ENCODE assay signal across 8 mouse cellular contexts in genomic region chr12:86885336-86885735, GRCm38 (mm10). TPM values are rescaled to one million over a fixed set of nuclear protein-coding genes. Genes with fewer than 3 reads are reported as not detected.
DNase-seq lines count a peak whose midpoint lies in the region; ATAC-seq and TF ChIP-seq lines count a peak whose summit lies in the region.

No protein-coding gene starts in this region.

- TF ChIP-seq POLR2A in heart, adult 2 months (IDR thresholded peaks at IDR 0.05; ENCODE audit: insufficient read depth, low read depth, low read length), result no peak
- TF ChIP-seq POLR2A in ES-Bruce4 (IDR thresholded peaks at IDR 0.05; ENCODE audit: insufficient read depth, low read length), result no peak

- 16% methylated on average over 6 of the region's 6 CpGs for WGBS in heart, adult 2 months
- 10% methylated on average over 6 of the region's 6 CpGs for WGBS in heart, embryonic 16.5 days
- WGBS in liver, embryonic 15.5 days (ENCODE audit: insufficient replicate concordance), result 25% methylated on average over 6 of the region's 6 CpGs

- H3K27ac ChIP-seq in heart, adult 2 months, result peak overlapping the region; percentile 100
- H3K27ac ChIP-seq in ES-Bruce4 (ENCODE audit: insufficient read depth, low read length), result peak overlapping the region; percentile 86
- peak overlapping the region; percentile 89 for H3K27ac ChIP-seq in heart, embryonic 16.5 days (ENCODE audit: low read length)
- H3K27ac ChIP-seq in liver, embryonic 15.5 days (replicated peaks), result peak overlapping the region; percentile 57

- peaks cover 9% of the 10 kb centered on the region; the same call in 1 of the 2 replicates for H3K36me3 ChIP-seq in heart, adult 2 months (ENCODE audit: control insufficient read depth, insufficient read depth, low read length)
- H3K36me3 ChIP-seq in ES-Bruce4 (ENCODE audit: control insufficient read depth, insufficient read depth, low read length, poor library complexity, severe bottlenecking), result peaks cover 17% of the 10 kb centered on the region
- no peaks in the 10 kb centered on the region for H3K36me3 ChIP-seq in heart, embryonic 16.5 days (ENCODE audit: control insufficient read depth, insufficient read depth)
- no peaks in the 10 kb centered on the region for H3K36me3 ChIP-seq in liver, embryonic 15.5 days (replicated peaks)

- H3K9ac ChIP-seq in heart, adult 2 months (ENCODE audit: low read depth, low read length), result peak overlapping the region; percentile 48
- peak overlapping the region; percentile 66 for H3K9ac ChIP-seq in ES-Bruce4 (ENCODE audit: low read depth, poor library complexity, severe bottlenecking)
- peak overlapping the region; percentile 72 for H3K9ac ChIP-seq in heart, embryonic 16.5 days (ENCODE audit: low read length)
- no peak overlapping the region for H3K9ac ChIP-seq in liver, embryonic 15.5 days

- no peak for DNase-seq in heart, adult 2 months
- no peak for DNase-seq in heart, postnatal 36 days
- DNase-seq in right cerebral cortex, adult 18-20 months, result no peak
- no peak for DNase-seq in left cerebral cortex, adult 11 months (ENCODE audit: low spot score)
- DNase-seq in left cerebral cortex, postnatal 14 days (ENCODE audit: low spot score in 2 of 2), result no peak

- intact Hi-C loops in heart, adult 2 months (cut with DNase I), result loop anchor here (2.0 to 5.0 kb wide), 2 partner anchors 53 to 88 kb away; no protein-coding TSS in a partner anchor
- intact Hi-C loops in heart, postnatal 36 days (cut with DNase I), result no loop called here
- intact Hi-C loops in left cerebral cortex, postnatal 14 days (cut with DNase I), result no loop called here

- no peak for TF ChIP-seq EP300 in heart, adult 2 months (IDR thresholded peaks at IDR 0.05; ENCODE audit: insufficient read depth, low read depth, low read length)
- TF ChIP-seq EP300 in ES-Bruce4 (IDR thresholded peaks at IDR 0.05; ENCODE audit: insufficient read depth, low read depth, low read length), result no peak

- H3K79me2 ChIP-seq in heart, adult 2 months (replicated peaks; ENCODE audit: control insufficient read depth, insufficient read depth, low read length), result peaks cover 8% of the 10 kb centered on the region

- H3K4me1 ChIP-seq in heart, adult 2 months (ENCODE audit: control insufficient read depth, insufficient read depth, low read length), result peaks cover 13% of the 10 kb centered on the region
- peaks cover 3% of the 10 kb centered on the region for H3K4me1 ChIP-seq in ES-Bruce4 (ENCODE audit: control insufficient read depth, insufficient read depth, low read length)
- peaks cover 44% of the 10 kb centered on the region for H3K4me1 ChIP-seq in heart, embryonic 16.5 days (ENCODE audit: control insufficient read depth, insufficient read depth, low read length)
- peaks cover 65% of the 10 kb centered on the region for H3K4me1 ChIP-seq in liver, embryonic 15.5 days (replicated peaks)

- ATAC-seq in heart, embryonic 16.5 days (replicated peaks; ENCODE audit: extremely low read depth, insufficient read depth, low FRiP score), result no peak
- no peak for ATAC-seq in liver, embryonic 15.5 days (ENCODE audit: insufficient read depth)

- TF ChIP-seq CTCF in heart, adult 2 months (IDR thresholded peaks at IDR 0.05), result no peak
- TF ChIP-seq CTCF in ES-Bruce4 (IDR thresholded peaks at IDR 0.05; ENCODE audit: low read depth, low read length), result no peak

- peak overlapping the region; percentile 29 for H3K4me3 ChIP-seq in heart, adult 2 months
- peak overlapping the region; percentile 44 for H3K4me3 ChIP-seq in ES-Bruce4 (ENCODE audit: low read depth, low read length)
- peak overlapping the region; percentile 81 for H3K4me3 ChIP-seq in heart, embryonic 16.5 days (ENCODE audit: low read length)
- peak overlapping the region; percentile 60 for H3K4me3 ChIP-seq in liver, embryonic 15.5 days (replicated peaks)

- H3K27me3 ChIP-seq in heart, adult 2 months (ENCODE audit: control insufficient read depth, insufficient read depth, low read length), result no peaks in the 10 kb centered on the region
- no peaks in the 10 kb centered on the region for H3K27me3 ChIP-seq in ES-Bruce4 (ENCODE audit: control insufficient read depth, insufficient read depth, low read length, poor library complexity, severe bottlenecking)
- H3K27me3 ChIP-seq in heart, embryonic 16.5 days (ENCODE audit: control insufficient read depth, insufficient read depth, low read length), result no peaks in the 10 kb centered on the region
- H3K27me3 ChIP-seq in liver, embryonic 15.5 days, result peaks cover 96% of the 10 kb centered on the region

- H3K4me2 ChIP-seq in heart, embryonic 16.5 days (ENCODE audit: low read depth, low read length), result peak overlapping the region; percentile 69
- H3K4me2 ChIP-seq in liver, embryonic 15.5 days, result peak overlapping the region; percentile 70

- no peaks in the 10 kb centered on the region for H3K9me3 ChIP-seq in ES-Bruce4 (replicated peaks; ENCODE audit: control insufficient read depth, insufficient read depth, low read length, poor library complexity, severe bottlenecking)
- no peaks in the 10 kb centered on the region for H3K9me3 ChIP-seq in heart, embryonic 16.5 days (replicated peaks; ENCODE audit: control insufficient read depth, low read length)
- no peaks in the 10 kb centered on the region for H3K9me3 ChIP-seq in liver, embryonic 15.5 days (replicated peaks)

RNA-seq across cellular contexts. Expression of gene Irf2bpl, which starts 0.7 kb away (rescaled TPM):
- 10 to 100 TPM; 32.6 to 36.9 TPM for total RNA-seq in heart, adult 2 months (2021)
- polyA plus RNA-seq in heart, adult 2 months (2012; rRNA removed), result 15.6 and 20.1 TPM in 2 replicates
- 10 to 100 TPM; 36.1 to 37.0 TPM for total RNA-seq in heart, postnatal 36 days (2021)
- polyA plus RNA-seq in ES-Bruce4 (2011; ENCODE audit: insufficient read depth, insufficient read length, low read depth, missing spikeins), result 37.9 and 40.3 TPM in 2 replicates
- 25.4 and 32.4 TPM in 2 replicates for polyA plus RNA-seq in heart, embryonic 16.5 days (2015; fragmentation: Nextera tagmentation; extraction: Ambion mirVana)
- 2.8 and 3.1 TPM in 2 replicates for polyA plus RNA-seq in liver, embryonic 15.5 days (2015; fragmentation: Nextera tagmentation; extraction: Ambion mirVana)
- 10 to 100 TPM; 74.0 to 78.2 TPM for total RNA-seq in left cerebral cortex, postnatal 14 days (2021)

Comparison
In these comparisons a context has a peak if more than half of its experiments do, and no peak if none do; other contexts are left out.
1. H3K4me3 ChIP-seq: peak in every context shown above with its lines; median percentile 81 in heart, embryonic 16.5 days; 60 in liver, embryonic 15.5 days; 44 in ES-Bruce4; 29 in heart, adult 2 months.